Mouse (Mus musculus): ENCODE results near the gene Lrfn5. TPM values are rescaled to one million over a fixed set of nuclear protein-coding genes. Genes with fewer than 3 reads are reported as not detected.

Lrfn5 gene
- polyA plus RNA-seq, 1 experiment = not detected

DNA sequence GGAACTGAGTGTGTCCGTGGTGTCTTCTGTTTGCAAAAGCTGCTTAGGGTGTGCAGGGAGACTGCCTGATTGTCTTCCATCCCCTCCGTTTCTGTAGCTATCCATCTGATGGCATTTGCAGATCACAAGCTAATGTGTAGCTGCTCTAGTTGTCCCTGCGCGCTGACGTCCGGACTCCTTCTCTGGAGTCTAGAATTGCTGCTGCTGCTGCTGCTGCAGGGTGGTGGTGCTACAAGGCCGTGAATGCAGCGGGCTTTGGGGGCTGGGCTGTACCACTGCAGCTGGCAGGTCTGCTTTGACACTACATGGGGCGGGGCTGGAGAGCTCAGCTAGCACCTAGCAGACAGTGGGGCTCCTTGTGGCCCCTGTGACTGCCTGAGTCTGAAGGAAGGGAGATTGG, 3.2 kb downstream of the Lrfn5 start:
- Histone ChIP-seq H3K9ac (ENCODE audit: low read depth, poor library complexity, severe bottlenecking) (no peak overlapping the region), H3K36me3 (ENCODE audit: control insufficient read depth, insufficient read depth, low read length, poor library complexity, severe bottlenecking) (no peaks in the 10 kb centered on the region), H3K27ac (ENCODE audit: insufficient read depth, low read length) (no peak overlapping the region), H3K27me3 (ENCODE audit: control insufficient read depth, insufficient read depth, low read length, poor library complexity, severe bottlenecking) (peaks cover 5% of the 10 kb centered on the region; the same call in 1 of the 2 replicates), H3K4me1 (ENCODE audit: control insufficient read depth, insufficient read depth, low read length) (no peaks in the 10 kb centered on the region), H3K9me3 (replicated peaks; ENCODE audit: control insufficient read depth, insufficient read depth, low read length, poor library complexity, severe bottlenecking) (no peaks in the 10 kb centered on the region), H3K4me3 (ENCODE audit: low read depth, low read length) (no peak overlapping the region)
- TF ChIP-seq EP300 (IDR thresholded peaks at IDR 0.05; ENCODE audit: insufficient read depth, low read depth, low read length) (no peak), CTCF (IDR thresholded peaks at IDR 0.05; ENCODE audit: low read depth, low read length) (peak; percentile 25), POLR2A (IDR thresholded peaks at IDR 0.05; ENCODE audit: insufficient read depth, low read length) (no peak)

- H3K4me3 ChIP-seq (ENCODE audit: low read depth, low read length) = no peak overlapping the region
- no peak overlapping the region for H3K9ac ChIP-seq (ENCODE audit: low read depth, poor library complexity, severe bottlenecking)
- H3K4me1 ChIP-seq (ENCODE audit: control insufficient read depth, insufficient read depth, low read length) = no peaks in the 10 kb centered on the region
- H3K9me3 ChIP-seq (replicated peaks; ENCODE audit: control insufficient read depth, insufficient read depth, low read length, poor library complexity, severe bottlenecking) = no peaks in the 10 kb centered on the region
- H3K36me3 ChIP-seq (ENCODE audit: control insufficient read depth, insufficient read depth, low read length, poor library complexity, severe bottlenecking) = no peaks in the 10 kb centered on the region
- no peaks in the 10 kb centered on the region for H3K27me3 ChIP-seq (ENCODE audit: control insufficient read depth, insufficient read depth, low read length, poor library complexity, severe bottlenecking)
- no peak overlapping the region for H3K27ac ChIP-seq (ENCODE audit: insufficient read depth, low read length)
- TF ChIP-seq CTCF (IDR thresholded peaks at IDR 0.05; ENCODE audit: low read depth, low read length) (no peak), EP300 (IDR thresholded peaks at IDR 0.05; ENCODE audit: insufficient read depth, low read depth, low read length) (no peak), POLR2A (IDR thresholded peaks at IDR 0.05; ENCODE audit: insufficient read depth, low read length) (no peak)
Observed at GRCm38 (mm10) chr12:61579949-61580348, 57.0 kb downstream of the Lrfn5 start.

DNA sequence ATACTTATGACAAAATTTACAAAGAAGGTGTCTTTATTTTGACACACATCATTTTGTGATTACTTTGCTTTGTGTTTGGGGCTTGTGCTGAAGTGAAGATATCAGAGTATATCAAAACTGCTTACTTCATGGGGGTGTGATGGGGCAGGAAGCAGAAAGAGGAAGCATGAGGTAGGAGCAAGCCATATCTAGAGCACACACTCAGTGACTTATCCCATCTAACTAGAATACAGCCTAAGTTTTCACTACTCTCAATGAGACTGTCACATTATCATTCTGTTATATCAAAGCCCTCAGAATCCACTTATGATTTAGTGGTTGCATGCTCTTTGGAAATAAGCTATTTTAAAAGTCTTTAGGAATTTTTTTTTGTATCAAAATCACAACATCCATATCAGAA, 77.4 kb downstream of the Lrfn5 start:
- TF ChIP-seq EP300 (IDR thresholded peaks at IDR 0.05; ENCODE audit: insufficient read depth, low read depth, low read length) (no peak), POLR2A (IDR thresholded peaks at IDR 0.05; ENCODE audit: insufficient read depth, low read length) (no peak), CTCF (IDR thresholded peaks at IDR 0.05; ENCODE audit: low read depth, low read length) (no peak)
- no peak overlapping the region for H3K4me3 ChIP-seq (ENCODE audit: low read depth, low read length)
- no peak overlapping the region for H3K9ac ChIP-seq (ENCODE audit: low read depth, poor library complexity, severe bottlenecking)
- H3K9me3 ChIP-seq (replicated peaks; ENCODE audit: control insufficient read depth, insufficient read depth, low read length, poor library complexity, severe bottlenecking) = no peaks in the 10 kb centered on the region
- H3K27ac ChIP-seq (ENCODE audit: insufficient read depth, low read length) = no peak overlapping the region
- no peaks in the 10 kb centered on the region for H3K36me3 ChIP-seq (ENCODE audit: control insufficient read depth, insufficient read depth, low read length, poor library complexity, severe bottlenecking)
- H3K4me1 ChIP-seq (ENCODE audit: control insufficient read depth, insufficient read depth, low read length) = no peaks in the 10 kb centered on the region
- H3K27me3 ChIP-seq (ENCODE audit: control insufficient read depth, insufficient read depth, low read length, poor library complexity, severe bottlenecking) = no peaks in the 10 kb centered on the region

GRCm38 (mm10) chr12:61607871-61608270, 84.9 kb downstream of the Lrfn5 start:
- Histone ChIP-seq H3K27me3 (ENCODE audit: control insufficient read depth, insufficient read depth, low read length, poor library complexity, severe bottlenecking) (no peaks in the 10 kb centered on the region), H3K4me3 (ENCODE audit: low read depth, low read length) (no peak overlapping the region), H3K9me3 (replicated peaks; ENCODE audit: control insufficient read depth, insufficient read depth, low read length, poor library complexity, severe bottlenecking) (no peaks in the 10 kb centered on the region), H3K9ac (ENCODE audit: low read depth, poor library complexity, severe bottlenecking) (no peak overlapping the region), H3K36me3 (ENCODE audit: control insufficient read depth, insufficient read depth, low read length, poor library complexity, severe bottlenecking) (no peaks in the 10 kb centered on the region), H3K4me1 (ENCODE audit: control insufficient read depth, insufficient read depth, low read length) (peaks cover 4% of the 10 kb centered on the region), H3K27ac (ENCODE audit: insufficient read depth, low read length) (no peak overlapping the region)
- TF ChIP-seq POLR2A (IDR thresholded peaks at IDR 0.05; ENCODE audit: insufficient read depth, low read length) = no peak
- no peak for TF ChIP-seq EP300 (IDR thresholded peaks at IDR 0.05; ENCODE audit: insufficient read depth, low read depth, low read length)
- no peak for TF ChIP-seq CTCF (IDR thresholded peaks at IDR 0.05; ENCODE audit: low read depth, low read length)

DNA sequence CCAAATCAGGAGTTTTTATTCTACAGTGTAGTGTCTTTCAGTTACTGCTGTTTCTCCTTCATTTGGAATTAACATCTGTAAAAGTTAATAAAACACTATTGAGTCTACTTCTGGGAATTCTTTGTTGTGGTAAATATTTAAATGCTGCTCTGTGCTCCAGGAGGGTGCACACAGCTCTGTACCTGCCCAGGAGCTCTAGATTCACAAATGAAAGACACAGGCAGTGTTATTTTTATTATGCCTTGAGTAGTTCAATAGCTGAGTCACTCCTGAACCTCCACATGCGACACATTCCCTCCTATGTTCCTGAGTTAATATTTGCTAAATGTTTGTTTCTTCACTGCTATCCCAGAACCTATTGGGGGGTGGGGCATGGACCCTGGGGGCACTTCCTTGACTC, 87.1 kb downstream of the Lrfn5 start:
- no peak overlapping the region for H3K4me3 ChIP-seq (ENCODE audit: low read depth, low read length)
- no peaks in the 10 kb centered on the region for H3K27me3 ChIP-seq (ENCODE audit: control insufficient read depth, insufficient read depth, low read length, poor library complexity, severe bottlenecking)
- no peak for TF ChIP-seq POLR2A (IDR thresholded peaks at IDR 0.05; ENCODE audit: insufficient read depth, low read length)
- TF ChIP-seq CTCF (IDR thresholded peaks at IDR 0.05; ENCODE audit: low read depth, low read length) = no peak
- TF ChIP-seq EP300 (IDR thresholded peaks at IDR 0.05; ENCODE audit: insufficient read depth, low read depth, low read length) = peak; percentile 35; the same call in 1 of the 2 replicates
- no peaks in the 10 kb centered on the region for H3K36me3 ChIP-seq (ENCODE audit: control insufficient read depth, insufficient read depth, low read length, poor library complexity, severe bottlenecking)
- no peaks in the 10 kb centered on the region for H3K9me3 ChIP-seq (replicated peaks; ENCODE audit: control insufficient read depth, insufficient read depth, low read length, poor library complexity, severe bottlenecking)
- peaks cover 4% of the 10 kb centered on the region for H3K4me1 ChIP-seq (ENCODE audit: control insufficient read depth, insufficient read depth, low read length)
- H3K27ac ChIP-seq (ENCODE audit: insufficient read depth, low read length) = peak overlapping the region; percentile 44; the same call in 1 of the 2 replicates
- H3K9ac ChIP-seq (ENCODE audit: low read depth, poor library complexity, severe bottlenecking) = no peak overlapping the region

- no peaks in the 10 kb centered on the region for H3K36me3 ChIP-seq (ENCODE audit: control insufficient read depth, insufficient read depth, low read length, poor library complexity, severe bottlenecking)
- TF ChIP-seq POLR2A (IDR thresholded peaks at IDR 0.05; ENCODE audit: insufficient read depth, low read length) = no peak
- no peak for TF ChIP-seq CTCF (IDR thresholded peaks at IDR 0.05; ENCODE audit: low read depth, low read length)
- TF ChIP-seq EP300 (IDR thresholded peaks at IDR 0.05; ENCODE audit: insufficient read depth, low read depth, low read length) = no peak
- H3K27ac ChIP-seq (ENCODE audit: insufficient read depth, low read length) = no peak overlapping the region
- H3K4me1 ChIP-seq (ENCODE audit: control insufficient read depth, insufficient read depth, low read length) = no peaks in the 10 kb centered on the region
- H3K9ac ChIP-seq (ENCODE audit: low read depth, poor library complexity, severe bottlenecking) = no peak overlapping the region
- H3K4me3 ChIP-seq (ENCODE audit: low read depth, low read length) = no peak overlapping the region
- no peaks in the 10 kb centered on the region for H3K27me3 ChIP-seq (ENCODE audit: control insufficient read depth, insufficient read depth, low read length, poor library complexity, severe bottlenecking)
- no peaks in the 10 kb centered on the region for H3K9me3 ChIP-seq (replicated peaks; ENCODE audit: control insufficient read depth, insufficient read depth, low read length, poor library complexity, severe bottlenecking)
Observed at GRCm38 (mm10) chr12:61624532-61624931, 101.6 kb downstream of the Lrfn5 start.

All from ES-Bruce4 (cell line).